Mouse (Mus musculus): ENCODE data around the gene Hyls1.

DNA sequence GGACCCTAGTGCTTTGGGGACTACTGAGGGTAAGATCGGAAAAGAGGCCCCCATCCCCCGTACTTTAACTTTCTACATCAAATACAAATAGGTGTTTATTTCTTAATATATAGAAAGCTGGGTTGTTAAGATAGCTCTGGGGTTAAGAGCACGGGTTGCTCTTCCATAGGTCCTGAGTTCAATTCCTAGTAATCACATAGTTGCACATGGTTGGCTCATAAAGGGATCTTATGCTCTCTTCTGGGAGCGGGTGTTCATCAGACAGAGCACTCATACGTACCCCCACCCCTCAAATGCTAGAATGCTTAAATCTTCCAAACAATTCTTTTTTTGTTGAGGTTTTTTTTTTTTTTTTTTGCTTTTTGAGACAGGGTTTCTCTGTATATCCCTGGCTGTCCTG is 465 bp upstream of the Hyls1 start:
- TF ChIP-seq CTCF (IDR thresholded peaks at IDR 0.05; ENCODE audit: insufficient read depth, low read length) = no peak
- TF ChIP-seq POLR2A (IDR thresholded peaks at IDR 0.05; ENCODE audit: borderline replicate concordance, extremely low read depth, low read depth, low read length) = no peak
